Mouse (Mus musculus): ENCODE measurements around the gene Gp9. TPM values are rescaled to one million over a fixed set of nuclear protein-coding genes. Genes with fewer than 3 reads are reported as not detected.

The Gp9 gene
- polyA plus RNA-seq (2014; fragmentation: Illumina TruSeq; extraction: RNeasy Lipid Tissue Mini Kit (QIAGEN cat#74804); ENCODE audit: low read depth, low replicate concordance) = not detected

GRCm38 (mm10) chr6:87777842-87778241, at the start of gene Gp9:
TSS of gene Gp9 (plus strand) at chr6:87778072.

DNA sequence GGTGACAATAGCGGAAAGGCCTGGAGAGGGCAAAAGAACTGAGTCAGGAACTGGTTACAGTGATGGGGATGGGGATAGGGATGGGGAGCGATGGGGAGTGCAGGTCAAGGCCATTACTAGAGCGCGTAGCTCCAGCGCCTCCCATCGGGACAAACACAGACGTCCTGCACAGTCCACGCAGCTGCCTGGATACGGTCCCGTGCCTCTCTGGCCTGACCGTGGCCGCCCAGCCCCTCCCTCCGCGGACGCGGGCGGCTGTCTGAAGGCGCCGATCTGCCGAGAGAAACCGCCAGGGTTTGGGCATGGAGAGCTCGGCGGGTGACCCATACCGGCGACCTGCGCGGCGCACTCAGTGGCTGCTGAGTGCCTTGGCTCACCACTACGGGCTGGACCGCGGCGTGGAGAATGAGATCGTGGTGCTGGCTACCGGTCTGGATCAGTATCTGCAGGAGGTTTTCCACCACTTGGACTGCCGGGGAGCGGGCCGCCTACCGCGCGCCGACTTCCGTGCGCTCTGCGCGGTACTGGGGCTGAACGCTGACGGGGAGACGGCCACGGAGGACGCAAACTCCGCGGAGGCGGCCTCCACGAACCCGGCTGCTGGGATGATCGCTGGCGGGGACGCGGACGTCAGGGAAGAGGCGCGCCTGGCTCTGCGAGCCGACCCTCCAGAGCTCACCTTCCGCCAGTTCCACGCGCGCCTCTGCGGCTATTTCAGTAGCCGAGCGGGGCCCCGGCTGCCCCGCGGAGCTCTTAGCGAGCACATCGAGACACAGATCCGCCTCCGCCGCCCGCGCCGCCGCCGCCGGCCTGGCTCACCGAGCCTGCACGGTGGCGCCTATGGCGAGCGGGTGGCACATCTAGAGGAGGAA, 47.0 kb upstream of the Gp9 start, which contains the start of gene Efcc1:
Gene Efcc1, plus strand, starts transcription at position 279 of the 872 bp plus-strand sequence.

GRCm38 (mm10) chr6:87811675-87812338, 33.9 kb downstream of the Gp9 start, which contains the start of gene Rab43:
TSS of gene Rab43 (minus strand) at chr6:87812164.

Other genes starting within 250 kb of the Gp9 start
- gene Arhgap25, start 244.8 kb upstream of the Gp9 start, polyA plus RNA-seq (2014; fragmentation: Illumina TruSeq; extraction: RNeasy Lipid Tissue Mini Kit (QIAGEN cat#74804); ENCODE audit: low read depth, low replicate concordance) = 0.48 TPM
- not detected for gene Prokr1, start 187.3 kb upstream of the Gp9 start, polyA plus RNA-seq (2014; fragmentation: Illumina TruSeq; extraction: RNeasy Lipid Tissue Mini Kit (QIAGEN cat#74804); ENCODE audit: low read depth, low replicate concordance)
- gene Aplf, start 105.9 kb upstream of the Gp9 start, polyA plus RNA-seq (2014; fragmentation: Illumina TruSeq; extraction: RNeasy Lipid Tissue Mini Kit (QIAGEN cat#74804); ENCODE audit: low read depth, low replicate concordance) = 3.0 TPM
- not detected for gene Efcc1, start 47.2 kb upstream of the Gp9 start, polyA plus RNA-seq (2014; fragmentation: Illumina TruSeq; extraction: RNeasy Lipid Tissue Mini Kit (QIAGEN cat#74804); ENCODE audit: low read depth, low replicate concordance)
- gene Rab43, start 34.1 kb downstream of the Gp9 start, polyA plus RNA-seq (2014; fragmentation: Illumina TruSeq; extraction: RNeasy Lipid Tissue Mini Kit (QIAGEN cat#74804); ENCODE audit: low read depth, low replicate concordance) = 26.8 TPM
- 2.6 TPM for gene Gm45140, start 57.7 kb downstream of the Gp9 start, polyA plus RNA-seq (2014; fragmentation: Illumina TruSeq; extraction: RNeasy Lipid Tissue Mini Kit (QIAGEN cat#74804); ENCODE audit: low read depth, low replicate concordance)
- gene Isy1, start 60.7 kb downstream of the Gp9 start, polyA plus RNA-seq (2014; fragmentation: Illumina TruSeq; extraction: RNeasy Lipid Tissue Mini Kit (QIAGEN cat#74804); ENCODE audit: low read depth, low replicate concordance) = 12.2 TPM
- 550 TPM for gene Cnbp, start 73.0 kb downstream of the Gp9 start, polyA plus RNA-seq (2014; fragmentation: Illumina TruSeq; extraction: RNeasy Lipid Tissue Mini Kit (QIAGEN cat#74804); ENCODE audit: low read depth, low replicate concordance)
- 15.0 TPM for gene Copg1, start 109.7 kb downstream of the Gp9 start, polyA plus RNA-seq (2014; fragmentation: Illumina TruSeq; extraction: RNeasy Lipid Tissue Mini Kit (QIAGEN cat#74804); ENCODE audit: low read depth, low replicate concordance)
- 5.2 TPM for gene Hmces, start 135.9 kb downstream of the Gp9 start, polyA plus RNA-seq (2014; fragmentation: Illumina TruSeq; extraction: RNeasy Lipid Tissue Mini Kit (QIAGEN cat#74804); ENCODE audit: low read depth, low replicate concordance)
- not detected for gene H1fx, start 203.6 kb downstream of the Gp9 start, polyA plus RNA-seq (2014; fragmentation: Illumina TruSeq; extraction: RNeasy Lipid Tissue Mini Kit (QIAGEN cat#74804); ENCODE audit: low read depth, low replicate concordance)

Data from liver, adult 10 weeks (tissue).